Mouse (Mus musculus) heart, embryonic 14.5 days (tissue): ENCODE data around the gene Gcc2. TPM values are rescaled to one million over a fixed set of nuclear protein-coding genes. Genes with fewer than 3 reads are reported as not detected.

Experiments used
- ATAC-seq: fragments of 200-750 bp; cut with Nextera tagmentation; 2 replicates; pipeline ENCODE4 v1.8.0; 2017; ENCODE audit warnings: low read depth, moderate TSS enrichment; ENCODE audit not compliant: insufficient number of reproducible peaks, insufficient read depth, low FRiP score
- H3K27ac ChIP-seq, 2 experiments: fragments of 200-500 bp in 1 of 2; fragments of 300-500 bp in 1 of 2; sonication (generic) in 1 of 2; replicated peaks in 1 of 2; 2 replicates each; pipeline ENCODE4 v1.5.1; 2012 to 2014; ENCODE audit warnings: low read depth in 2 of 2, low read length in 2 of 2, control low read depth in 1 of 2, mild to moderate bottlenecking in 1 of 2, mixed read lengths in 1 of 2; ENCODE audit not compliant: control insufficient read depth in 1 of 2, insufficient read depth in 1 of 2
- H3K27me3 ChIP-seq: fragments of 300-500 bp; sonication (generic); 2 replicates; pipeline ENCODE4 v1.6.1; 2014; ENCODE audit warnings: mild to moderate bottlenecking, low read length, control low read depth; ENCODE audit not compliant: control insufficient read depth, insufficient read depth
- H3K36me3 ChIP-seq: fragments of 300-500 bp; sonication (generic); 2 replicates; pipeline ENCODE4 v1.6.1; 2014; ENCODE audit warnings: mild to moderate bottlenecking, control low read depth, low read length, mixed read lengths; ENCODE audit not compliant: control insufficient read depth, insufficient read depth
- H3K4me1 ChIP-seq, 2 experiments: fragments of 200-500 bp in 1 of 2; fragments of 300-500 bp in 1 of 2; sonication (generic) in 1 of 2; 2 replicates each; pipeline ENCODE4 v1.6.1; 2012 to 2014; ENCODE audit warnings: low read length in 2 of 2, control low read depth in 1 of 2, mixed read lengths in 1 of 2; ENCODE audit not compliant: control insufficient read depth in 2 of 2, insufficient read depth in 2 of 2
- H3K4me2 ChIP-seq: fragments of 300-500 bp; sonication (generic); 2 replicates; pipeline ENCODE4 v1.6.1; 2014; ENCODE audit warnings: mild to moderate bottlenecking, low read length
- H3K4me3 ChIP-seq, 2 experiments: fragments of 200-500 bp in 1 of 2; fragments of 300-500 bp in 1 of 2; sonication (generic) in 1 of 2; 2 replicates each; pipeline ENCODE4 v1.5.1; 2012 to 2014; ENCODE audit warnings: low read length in 2 of 2, mild to moderate bottlenecking in 2 of 2, control low read depth in 1 of 2, low read depth in 1 of 2, moderate library complexity in 1 of 2; ENCODE audit not compliant: control insufficient read depth in 1 of 2, insufficient read depth in 1 of 2
- H3K9ac ChIP-seq: fragments of 300-500 bp; sonication (generic); 2 replicates; pipeline ENCODE4 v1.6.1; 2014; ENCODE audit warnings: mild to moderate bottlenecking, low read length
- H3K9me3 ChIP-seq: fragments of 300-500 bp; sonication (generic); 2 replicates; pipeline ENCODE4 v1.6.1; 2016; ENCODE audit warnings: low read length, control low read depth; ENCODE audit not compliant: control insufficient read depth
- WGBS: fragments of 180-500 bp; shearing (Covaris S2); extraction: QIAGEN DNeasy Blood & Tissue Kit; methylation state at CpG from one replicate; pipeline ENCODE4 v1.1.7; 2014; 5-methylcytosine and 5-hydroxymethylcytosine counted together
- polyA plus RNA-seq: library from polyadenylated mRNA; unstranded; fragments of >200 nt; fragmentation: Nextera tagmentation; extraction: Ambion mirVana; gene quantifications from 2 replicates; pipeline ENCODE4 v1.2.1, GENCODE M21; 2014

Gene Gcc2
- polyA plus RNA-seq, 1 experiment from 2014 or later, result 39.3 TPM

GRCm38 (mm10) chr10:58341685-58342084 is 86.4 kb downstream of the Gcc2 start:
- peak overlapping the region; percentile 85 to 88 for H3K27ac ChIP-seq
- no peak overlapping the region for H3K4me3 ChIP-seq
- H3K4me2 ChIP-seq, result no peak overlapping the region
- 32% methylated on average over 2 of the region's 2 CpGs for WGBS
- H3K4me1 ChIP-seq, result peaks cover 11 to 49% of the 10 kb centered on the region in 2 experiments
- ATAC-seq, result peak; percentile 87
- no peaks in the 10 kb centered on the region for H3K27me3 ChIP-seq
- H3K9me3 ChIP-seq, result no peaks in the 10 kb centered on the region
- H3K36me3 ChIP-seq, result no peaks in the 10 kb centered on the region
- H3K9ac ChIP-seq, result no peak overlapping the region

DNA sequence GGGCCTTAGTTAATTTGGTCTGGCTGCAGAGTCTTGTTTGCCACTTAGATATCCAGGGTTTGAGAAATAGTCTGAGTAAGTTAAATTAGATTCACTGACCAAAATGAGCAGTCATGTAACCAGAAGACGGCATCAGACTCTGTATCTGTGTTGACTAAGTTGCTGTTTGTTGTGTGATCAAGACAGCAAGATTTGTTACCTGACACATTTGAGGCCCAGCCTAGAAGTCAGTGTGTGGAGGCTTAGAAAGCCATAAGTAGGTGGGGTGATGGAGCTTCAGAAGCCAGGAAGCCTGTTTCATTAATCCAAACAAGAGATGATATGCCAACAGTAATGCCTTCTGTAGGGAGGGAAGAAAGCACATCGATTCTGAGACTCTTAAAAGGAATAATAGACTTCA is 86.9 kb downstream of the Gcc2 start:
- no peak for ATAC-seq

DNA sequence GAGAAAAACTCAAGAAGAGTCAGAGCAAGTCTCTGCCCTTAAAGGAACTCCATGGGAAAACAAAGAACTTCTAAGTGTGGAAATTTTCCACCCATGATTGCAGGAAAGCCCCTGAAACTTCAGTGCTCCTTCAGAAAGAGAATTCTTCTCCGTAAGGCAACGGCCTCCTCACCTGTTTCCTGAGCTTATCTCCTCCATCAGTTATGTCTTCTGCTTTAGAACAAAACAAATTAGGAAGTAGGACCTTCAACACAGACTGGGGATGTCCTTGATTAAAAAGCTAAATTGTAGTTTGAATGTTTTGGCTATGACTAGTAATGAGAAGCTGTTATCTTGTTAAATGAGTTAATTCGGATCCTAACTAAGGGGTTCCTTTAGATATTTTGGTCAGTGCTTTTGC is 88.3 kb downstream of the Gcc2 start:
- Histone ChIP-seq H3K9me3 (no peaks in the 10 kb centered on the region), H3K27me3 (no peaks in the 10 kb centered on the region), H3K4me1 (peaks cover 13 to 45% of the 10 kb centered on the region in 2 experiments), H3K9ac (no peak overlapping the region), H3K4me2 (no peak overlapping the region), H3K36me3 (no peaks in the 10 kb centered on the region), H3K27ac (peak overlapping the region; percentile 18 to 88; a peak in 2 of 4 replicates), H3K4me3 (no peak overlapping the region)
- no peak for ATAC-seq
- WGBS, result 84% methylated on average over 3 of the region's 3 CpGs

More for the DNA sequence above, 86.9 kb downstream of the Gcc2 start:
- 66% methylated on average over 2 of the region's 2 CpGs for WGBS
- Histone ChIP-seq H3K27me3 (no peaks in the 10 kb centered on the region), H3K36me3 (no peaks in the 10 kb centered on the region), H3K9me3 (no peaks in the 10 kb centered on the region), H3K4me1 (peaks cover 11 to 54% of the 10 kb centered on the region in 2 experiments), H3K27ac (peak overlapping the region; percentile 85 to 88), H3K9ac (no peak overlapping the region), H3K4me2 (no peak overlapping the region), H3K4me3 (no peak overlapping the region)

DNA sequence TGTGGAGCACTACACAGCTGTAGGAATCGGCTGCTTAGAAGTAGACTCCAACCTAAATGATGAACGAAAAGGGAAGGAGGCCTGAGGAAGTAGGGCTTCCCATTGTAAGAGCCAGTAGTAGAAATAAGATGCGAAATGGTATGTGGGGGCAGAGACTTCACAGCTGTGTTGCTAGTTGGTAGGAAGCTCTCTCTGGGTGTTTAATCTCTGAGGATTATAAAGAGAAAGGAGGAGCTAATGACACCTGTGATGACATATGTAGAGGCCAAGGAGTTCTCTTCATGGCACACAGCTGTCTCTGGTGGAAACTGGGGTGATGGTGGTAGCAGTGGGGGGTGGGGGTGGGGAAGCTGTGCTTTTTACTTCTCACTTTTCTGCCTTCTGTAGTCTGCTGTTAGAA is 95.3 kb downstream of the Gcc2 start:
- peaks cover 11 to 51% of the 10 kb centered on the region in 2 experiments for H3K4me1 ChIP-seq
- no peak overlapping the region for H3K9ac ChIP-seq
- H3K36me3 ChIP-seq, result peaks cover 8% of the 10 kb centered on the region; the same call in 1 of the 2 replicates
- H3K4me3 ChIP-seq, result no peak overlapping the region
- no peaks in the 10 kb centered on the region for H3K27me3 ChIP-seq
- no peak overlapping the region for H3K4me2 ChIP-seq
- H3K9me3 ChIP-seq, result no peaks in the 10 kb centered on the region
- no peak overlapping the region for H3K27ac ChIP-seq
- no peak for ATAC-seq
- WGBS, result 77% methylated on average over 3 of the region's 3 CpGs

- 50% methylated on average over 2 of the region's 2 CpGs for WGBS
- H3K4me2 ChIP-seq, result no peak overlapping the region
- H3K27ac ChIP-seq, result no peak overlapping the region
- no peaks in the 10 kb centered on the region for H3K9me3 ChIP-seq
- H3K27me3 ChIP-seq, result no peaks in the 10 kb centered on the region
- no peak for ATAC-seq
- H3K4me3 ChIP-seq, result no peak overlapping the region
- peaks cover 14 to 52% of the 10 kb centered on the region in 2 experiments for H3K4me1 ChIP-seq
- peaks cover 13% of the 10 kb centered on the region; the same call in 1 of the 2 replicates for H3K36me3 ChIP-seq
- H3K9ac ChIP-seq, result no peak overlapping the region
These were observed 96.4 kb downstream of the Gcc2 start for GRCm38 (mm10) chr10:58351670-58352069.

DNA sequence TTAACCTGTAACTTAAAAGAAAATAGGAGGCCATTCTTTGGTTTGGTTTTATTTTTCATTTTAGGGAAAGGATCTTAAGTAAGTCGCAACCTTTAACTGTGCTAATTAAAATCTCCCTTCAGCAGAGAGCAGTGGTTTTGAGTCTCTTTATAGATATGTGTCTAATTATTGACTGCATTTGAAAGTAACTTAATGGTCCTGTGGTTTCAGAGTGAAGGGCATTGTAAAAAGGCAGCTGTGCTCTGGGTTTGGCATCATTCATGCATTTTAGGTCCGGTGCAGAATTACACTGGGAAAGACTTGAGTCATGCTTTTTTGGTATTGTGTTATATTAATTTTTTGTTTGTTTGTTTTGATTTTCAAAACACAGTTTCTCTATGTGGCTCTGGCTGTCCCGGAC is 97.1 kb downstream of the Gcc2 start:
- Histone ChIP-seq H3K9ac (no peak overlapping the region), H3K4me3 (no peak overlapping the region), H3K27me3 (no peaks in the 10 kb centered on the region), H3K36me3 (peaks cover 18% of the 10 kb centered on the region; the same call in 1 of the 2 replicates), H3K27ac (no peak overlapping the region; a peak in 1 of 4 replicates), H3K4me1 (peaks cover 12 to 45% of the 10 kb centered on the region in 2 experiments), H3K4me2 (no peak overlapping the region), H3K9me3 (no peaks in the 10 kb centered on the region)
- no peak for ATAC-seq
- 89% methylated on average over 3 of the region's 3 CpGs for WGBS

GRCm38 (mm10) chr10:58354561-58354960 is 99.3 kb downstream of the Gcc2 start:
- H3K9ac ChIP-seq, result peak overlapping the region; percentile 28
- no peaks in the 10 kb centered on the region for H3K9me3 ChIP-seq
- H3K4me2 ChIP-seq, result peak overlapping the region; percentile 44
- no peaks in the 10 kb centered on the region for H3K27me3 ChIP-seq
- 1% methylated on average over 3 of the region's 3 CpGs for WGBS
- H3K4me1 ChIP-seq, result peaks cover 12 to 45% of the 10 kb centered on the region in 2 experiments
- no peak overlapping the region for H3K4me3 ChIP-seq
- peak overlapping the region; percentile 77 to 91 for H3K27ac ChIP-seq
- ATAC-seq, result peak; percentile 90
- H3K36me3 ChIP-seq, result peaks cover 23% of the 10 kb centered on the region
